Mouse (Mus musculus) ES-E14 (cell line): ENCODE data around the gene Palm3.

Source experiments
- CHD2 ChIP-seq: IDR thresholded peaks from 2 replicates; pipeline ENCODE4 v1.6.1; 2014; ENCODE audit warnings: mild to moderate bottlenecking, low read depth, low read length, inconsistent platforms
- HCFC1 ChIP-seq: IDR thresholded peaks from 2 replicates; pipeline ENCODE4 v1.6.1; 2012; ENCODE audit warnings: low read length, inconsistent platforms, borderline replicate concordance; ENCODE audit not compliant: insufficient read depth
- MAFK ChIP-seq: IDR thresholded peaks from 2 replicates; pipeline ENCODE4 v1.6.1; 2014; ENCODE audit warnings: mild to moderate bottlenecking, low read depth, low read length, inconsistent platforms; ENCODE audit not compliant: insufficient read depth
- ZC3H11A ChIP-seq: IDR thresholded peaks from 2 replicates; pipeline ENCODE4 v1.6.1; 2012; ENCODE audit warnings: low read depth, mild to moderate bottlenecking, inconsistent platforms, low read length, borderline replicate concordance

GRCm38 (mm10) chr8:84046505-84046904, 25.2 kb downstream of the Palm3 start:
- TF ChIP-seq HCFC1: no peak
- no peak for TF ChIP-seq MAFK
- no peak for TF ChIP-seq ZC3H11A
- TF ChIP-seq CHD2: no peak
